Mouse (Mus musculus): ENCODE results near the gene Tfdp2.
A peak's percentile ranks its signal among the peaks of the same experiment; 100 is the strongest.
"Not testable (repeated sequence)": the region's sequence is repeated elsewhere in the genome, so short reads cannot be mapped to it uniquely, and the experiment has no call there.

The Tfdp2 gene

DNA sequence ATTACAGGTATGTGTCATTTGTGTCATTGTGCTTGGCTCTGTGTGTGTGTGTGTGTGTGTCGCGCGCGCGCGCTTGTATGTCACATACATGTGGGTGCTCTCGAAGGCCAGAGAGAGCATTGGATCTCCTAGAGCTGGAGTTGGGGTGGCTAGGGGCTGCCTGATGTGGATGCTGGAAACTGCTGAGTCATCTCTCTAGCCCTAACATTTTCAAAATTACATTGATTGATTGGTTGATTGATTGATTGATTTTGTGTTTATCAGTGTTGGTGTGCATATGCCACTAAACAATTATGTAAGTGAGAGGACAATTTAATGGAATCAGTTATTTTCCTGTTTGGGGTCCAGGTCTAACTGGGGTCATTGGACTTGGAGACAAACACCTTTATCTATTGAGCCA is 96.1 kb downstream of the Tfdp2 start:
- DNase-seq (ENCODE audit: extremely low read depth, low read depth, low spot score), result no peak

DNA sequence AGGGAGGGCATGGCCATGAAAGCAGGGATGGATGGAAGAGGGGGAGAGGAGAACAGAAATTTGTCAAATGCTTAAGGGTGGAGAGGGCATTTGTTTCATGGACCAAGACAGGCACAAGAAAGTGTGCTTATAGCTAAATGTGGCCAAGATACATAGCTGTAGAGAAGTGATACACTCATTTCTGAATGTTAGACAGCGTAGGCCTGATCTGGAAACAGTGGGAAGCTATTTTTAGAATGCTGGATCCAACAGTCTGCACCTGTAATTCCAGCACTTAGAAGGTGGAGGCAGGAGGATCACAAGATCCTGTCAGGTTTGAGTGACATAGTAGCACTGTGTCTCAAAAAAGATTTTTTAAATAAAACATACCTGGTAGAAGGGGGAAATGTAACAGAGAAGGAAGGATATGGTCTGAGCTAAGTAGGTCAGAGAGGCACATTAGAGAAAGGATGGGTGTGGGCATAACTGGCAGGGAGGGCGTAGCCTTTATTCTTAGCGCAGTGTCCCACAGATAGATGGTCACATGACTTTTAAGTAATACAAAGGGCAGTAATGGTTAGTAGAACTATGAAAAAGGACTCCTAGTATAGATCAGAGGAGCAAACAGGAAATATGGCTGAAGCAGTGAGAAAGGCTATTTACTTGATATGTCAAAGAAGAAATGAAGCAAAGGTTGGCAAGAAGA is 103.4 kb downstream of the Tfdp2 start:
- DNase-seq (ENCODE audit: extremely low read depth, low read depth, low spot score), result no peak

DNA sequence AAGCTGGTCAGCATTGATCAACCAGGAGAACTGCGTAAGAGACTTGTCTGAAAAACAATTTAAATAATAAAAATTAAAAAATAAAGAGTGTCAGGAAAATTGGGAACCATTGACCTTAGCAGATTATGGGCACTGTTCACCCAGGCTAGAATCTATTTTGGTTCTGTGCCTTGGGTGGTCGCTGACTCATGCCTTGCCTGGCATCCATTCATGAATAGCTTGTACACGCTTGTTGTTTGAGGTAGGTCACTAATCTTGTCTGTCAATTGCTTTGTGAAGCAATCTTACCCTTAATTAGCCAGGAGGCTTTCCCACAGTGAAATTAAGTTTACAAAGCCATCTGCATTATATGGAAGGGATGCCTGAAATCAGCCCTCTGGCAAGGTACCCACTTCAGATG is 112.7 kb downstream of the Tfdp2 start:
- DNase-seq (ENCODE audit: extremely low read depth, low read depth, low spot score), result no peak

DNA sequence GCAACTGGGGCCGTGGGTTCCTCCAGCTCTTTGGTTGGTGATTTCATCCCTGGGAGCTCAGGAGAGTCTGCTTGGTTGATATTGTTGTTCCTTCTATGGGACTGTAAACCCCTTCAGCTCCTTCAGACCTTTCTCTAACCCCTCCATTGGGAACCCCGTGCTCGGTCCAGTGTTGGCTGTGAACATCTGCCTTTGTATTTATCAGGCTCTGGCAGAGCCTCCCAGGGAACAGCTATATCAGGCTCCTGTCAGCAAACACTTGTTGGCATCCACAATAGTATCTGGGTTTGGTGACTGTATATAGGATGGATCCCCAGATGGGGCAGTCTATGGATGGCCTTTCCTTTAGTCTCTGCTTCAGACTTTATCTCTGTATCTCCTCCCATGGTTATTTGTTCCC is 116.0 kb downstream of the Tfdp2 start:
- no peak for DNase-seq (ENCODE audit: extremely low read depth, low read depth, low spot score)

DNA sequence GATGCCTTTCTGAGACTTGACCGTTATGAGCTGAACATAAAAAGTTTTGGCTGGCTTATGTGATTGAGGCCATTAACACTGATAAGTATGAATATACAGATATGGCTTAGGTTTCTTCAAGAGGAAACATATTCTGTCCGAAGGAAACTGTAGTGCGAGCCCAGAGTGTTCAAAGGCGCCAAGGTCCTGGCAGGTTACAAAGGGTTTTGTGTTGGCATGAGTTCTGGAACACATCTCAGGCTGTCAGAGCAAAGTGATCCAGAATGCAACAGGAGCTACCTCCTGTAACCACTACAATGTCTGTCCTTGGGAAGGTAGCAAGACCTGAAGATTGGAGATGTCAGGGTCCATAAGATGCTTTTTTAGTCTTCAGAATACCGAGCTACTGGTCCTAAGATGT is 123.3 kb downstream of the Tfdp2 start:
- no peak for DNase-seq (ENCODE audit: extremely low read depth, low read depth, low spot score)

DNA sequence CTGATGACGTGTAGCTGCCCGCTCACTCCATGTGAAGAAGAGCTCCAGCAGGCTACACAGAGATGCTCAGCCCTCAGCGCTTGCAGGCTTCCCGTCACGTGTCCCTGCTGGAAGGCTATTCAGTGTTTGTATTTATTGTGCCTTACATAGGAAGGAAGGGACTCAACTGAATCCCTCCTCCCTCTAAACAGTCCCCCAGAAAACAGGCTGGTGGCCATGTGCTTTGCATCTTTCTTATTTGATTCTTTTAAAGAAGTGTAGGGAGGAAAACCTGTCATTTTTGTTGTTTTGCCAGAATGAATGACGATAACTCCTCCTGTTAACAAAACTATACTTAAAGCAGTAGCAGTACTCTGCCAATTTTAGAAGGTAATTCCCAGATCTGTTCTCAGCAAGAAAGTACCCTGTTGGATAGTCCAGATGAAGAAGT is 124.5 kb downstream of the Tfdp2 start:
- DNase-seq (ENCODE audit: extremely low read depth, low read depth, low spot score), result no peak

DNA sequence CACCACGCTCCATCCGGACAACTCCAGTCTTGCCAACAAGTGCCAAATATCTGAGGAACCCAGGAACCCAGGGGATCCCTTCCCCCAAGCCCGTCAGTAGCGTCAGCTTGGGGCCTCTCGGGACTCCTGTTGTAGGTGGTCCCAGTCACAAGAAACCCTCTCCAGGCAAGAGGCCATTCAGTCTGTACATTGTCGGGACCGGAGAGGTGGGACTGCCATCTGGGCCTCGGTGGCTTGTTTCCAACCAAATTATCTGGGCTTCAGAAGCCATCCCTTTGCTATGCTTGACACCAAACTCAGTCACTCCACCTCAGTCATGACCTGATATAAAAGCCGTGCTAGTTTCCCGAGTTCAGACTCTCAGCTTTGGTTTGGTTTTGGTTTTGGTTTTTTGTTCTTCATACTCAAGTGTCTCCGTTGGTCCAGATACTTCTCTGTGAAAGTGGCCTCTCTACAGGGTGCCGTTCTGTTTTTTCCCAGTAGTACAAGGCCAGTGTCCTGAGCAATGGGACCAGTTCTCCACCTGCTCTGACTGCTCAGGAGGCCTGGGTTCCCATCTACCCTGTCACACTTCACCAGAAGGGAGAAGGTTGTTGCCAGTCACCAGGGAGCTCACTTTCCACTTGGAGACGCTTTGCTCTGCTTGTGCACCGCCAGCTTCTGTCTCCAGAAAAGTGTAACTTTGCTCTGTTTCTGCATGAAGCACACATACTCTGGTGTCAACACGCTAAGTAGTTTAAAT is 126.5 kb downstream of the Tfdp2 start:
- no peak for DNase-seq (ENCODE audit: extremely low read depth, low read depth, low spot score)

DNA sequence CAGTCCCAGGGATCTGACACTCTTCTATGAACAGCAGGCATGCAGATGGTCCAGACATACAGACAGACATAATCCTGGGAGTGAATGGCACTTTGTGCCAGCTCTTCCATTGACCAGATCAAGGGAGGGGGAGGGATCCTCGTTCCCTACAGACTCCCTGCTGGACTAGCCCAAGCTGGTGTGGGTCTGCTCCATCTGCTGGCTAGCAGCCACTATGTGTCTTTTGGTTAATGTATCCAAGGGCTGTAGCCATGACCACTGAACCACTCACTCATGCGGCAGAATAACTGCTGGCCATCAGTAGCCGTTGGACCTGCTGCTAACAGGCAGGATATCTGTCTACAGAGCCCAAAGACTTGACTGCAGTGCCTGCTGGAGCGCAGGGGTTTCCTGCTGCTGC is 128.4 kb downstream of the Tfdp2 start:
- no peak for DNase-seq (ENCODE audit: extremely low read depth, low read depth, low spot score)

DNA sequence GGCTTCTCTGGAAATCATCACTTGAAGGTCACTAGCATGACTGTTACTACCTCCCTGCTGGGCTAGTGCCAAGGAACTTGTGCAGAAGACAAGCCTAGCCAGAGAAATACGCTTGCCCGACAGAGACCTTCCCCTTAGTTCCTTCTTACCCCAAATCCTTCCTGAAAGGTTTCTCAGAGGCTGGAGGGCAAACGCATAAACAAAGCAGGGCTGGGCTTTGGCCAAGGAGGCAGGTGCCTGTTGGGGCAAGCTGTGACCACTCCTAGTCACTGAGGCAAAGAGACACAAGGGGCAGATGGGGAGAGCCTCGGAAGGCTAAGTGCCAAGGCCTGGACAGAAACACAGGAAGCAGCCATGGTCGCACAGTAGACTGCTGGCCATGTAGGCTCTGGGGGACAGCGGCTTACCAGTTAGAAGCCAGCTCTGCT is 130.4 kb downstream of the Tfdp2 start:
- peak; percentile 84 for DNase-seq (ENCODE audit: extremely low read depth, low read depth, low spot score)

DNA sequence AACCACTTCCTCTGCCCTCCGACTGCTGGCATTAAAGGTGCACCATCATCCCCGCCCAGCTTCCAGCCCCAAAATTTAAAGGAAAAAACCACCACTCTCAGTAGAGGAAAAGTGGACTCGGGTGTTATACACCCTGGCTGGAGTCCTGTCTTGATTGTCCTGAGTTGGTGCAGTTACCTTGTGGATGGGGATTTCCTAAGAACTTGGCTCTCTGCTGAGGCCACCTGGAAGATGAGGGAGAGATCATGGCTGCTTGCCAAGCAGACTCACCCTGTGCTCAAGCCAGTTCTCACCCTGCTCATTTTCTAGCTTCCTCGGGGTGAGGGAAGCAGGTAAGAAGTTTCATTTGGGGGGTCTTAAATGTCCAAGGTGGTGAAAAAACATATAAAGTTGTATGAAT is 132.2 kb downstream of the Tfdp2 start:
- peak; percentile 78 for DNase-seq (ENCODE audit: extremely low read depth, low read depth, low spot score)

DNA sequence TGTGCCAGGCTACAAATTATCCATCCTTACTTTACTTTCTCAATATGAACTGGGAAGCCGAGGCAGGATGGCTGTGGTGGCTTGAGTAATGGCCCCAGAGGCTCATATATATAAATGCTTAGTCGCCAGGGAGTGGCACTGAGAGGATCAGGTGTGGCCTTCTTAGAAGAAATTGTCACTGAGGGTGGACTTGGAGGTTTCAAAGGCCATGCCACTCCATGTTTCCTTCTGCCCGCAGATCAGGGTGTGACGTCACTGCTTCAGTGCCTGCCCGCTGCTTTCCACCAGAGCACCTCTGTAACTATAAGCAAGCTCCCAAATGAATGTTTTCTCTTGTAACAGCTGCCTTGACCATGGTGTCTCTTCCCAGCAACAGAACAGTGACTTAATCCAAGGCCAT is 135.1 kb downstream of the Tfdp2 start:
- DNase-seq (ENCODE audit: extremely low read depth, low read depth, low spot score), result no peak

DNA sequence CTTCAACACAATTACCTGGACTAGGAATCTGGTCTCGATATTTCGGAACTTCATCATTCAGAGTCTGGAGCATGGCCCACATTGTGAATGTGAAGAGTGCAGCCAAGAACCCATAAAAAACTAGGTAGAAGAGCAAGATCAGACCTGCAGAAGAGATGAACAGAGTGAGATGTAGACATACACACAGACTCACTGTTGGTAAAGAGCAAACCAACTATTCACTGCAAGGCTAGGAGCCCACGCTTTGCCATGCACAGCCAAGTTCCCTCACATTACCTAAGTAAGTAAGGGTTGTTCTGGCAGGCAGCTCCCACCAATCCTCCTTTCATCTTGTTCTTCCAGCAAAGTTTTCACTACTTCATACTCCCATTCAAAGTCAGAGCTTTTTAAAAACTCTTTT is 149.7 kb downstream of the Tfdp2 start:
- peak; percentile 98 for DNase-seq (ENCODE audit: extremely low read depth, low read depth, low spot score)

DNA sequence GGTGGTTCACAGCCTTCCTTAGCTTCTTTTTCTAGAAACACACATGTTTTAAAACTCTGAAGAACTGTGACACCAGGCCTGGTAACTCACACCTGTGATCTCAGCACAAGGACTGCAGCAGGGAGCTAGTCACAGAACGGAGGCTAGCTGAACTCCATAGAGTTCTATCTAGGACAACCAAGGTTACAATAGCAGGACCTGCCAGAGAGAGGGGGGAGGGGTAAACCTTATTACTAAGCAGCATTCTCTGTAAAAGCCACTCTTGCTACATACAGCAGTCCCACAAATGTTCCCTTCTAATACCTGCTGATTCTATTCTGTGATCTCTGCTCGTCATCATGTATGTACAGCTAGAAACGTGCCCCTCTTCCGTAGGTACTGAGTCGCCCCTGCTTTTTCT is 152.8 kb downstream of the Tfdp2 start:
- DNase-seq (ENCODE audit: extremely low read depth, low read depth, low spot score), result no peak

DNA sequence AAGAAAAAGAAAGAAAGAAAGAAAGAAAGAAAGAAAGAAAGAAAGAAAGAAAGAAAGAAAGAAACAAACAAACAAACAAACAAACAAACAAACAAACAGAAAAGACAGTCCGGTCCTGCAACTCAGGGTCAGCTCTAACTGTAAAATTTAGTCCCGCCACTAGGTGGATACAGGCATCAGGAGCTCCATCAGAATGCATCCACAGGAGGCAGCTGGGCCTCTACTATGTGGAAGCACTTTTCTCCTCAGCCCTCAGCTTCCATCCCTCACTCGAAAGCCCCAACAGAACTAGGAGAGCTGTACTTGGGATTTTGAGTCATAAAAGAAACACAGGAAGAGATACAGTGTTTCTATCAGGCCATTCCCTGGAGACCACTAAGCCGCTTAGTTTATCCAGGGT is 153.9 kb downstream of the Tfdp2 start:
- DNase-seq (ENCODE audit: extremely low read depth, low read depth, low spot score), result no peak

DNA sequence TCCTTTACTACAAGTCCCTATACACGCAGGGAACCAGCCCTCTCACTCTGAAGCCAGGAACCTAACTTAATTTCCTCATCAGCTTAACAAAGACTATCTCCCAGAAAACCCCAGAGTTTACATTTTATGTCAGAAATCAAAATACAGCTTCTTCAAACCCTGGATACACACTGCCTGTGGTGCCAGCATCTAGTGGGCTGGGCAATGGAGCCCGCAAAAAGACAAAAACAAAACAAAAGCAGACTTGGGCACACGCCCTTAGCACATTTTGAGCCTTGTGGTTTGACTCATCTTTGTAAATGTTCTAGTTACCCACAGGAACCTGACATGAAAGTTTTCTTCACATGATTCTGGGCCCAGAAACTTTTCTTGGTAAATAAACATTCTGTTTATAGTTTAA is 154.4 kb downstream of the Tfdp2 start:
- no peak for DNase-seq (ENCODE audit: extremely low read depth, low read depth, low spot score)

DNA sequence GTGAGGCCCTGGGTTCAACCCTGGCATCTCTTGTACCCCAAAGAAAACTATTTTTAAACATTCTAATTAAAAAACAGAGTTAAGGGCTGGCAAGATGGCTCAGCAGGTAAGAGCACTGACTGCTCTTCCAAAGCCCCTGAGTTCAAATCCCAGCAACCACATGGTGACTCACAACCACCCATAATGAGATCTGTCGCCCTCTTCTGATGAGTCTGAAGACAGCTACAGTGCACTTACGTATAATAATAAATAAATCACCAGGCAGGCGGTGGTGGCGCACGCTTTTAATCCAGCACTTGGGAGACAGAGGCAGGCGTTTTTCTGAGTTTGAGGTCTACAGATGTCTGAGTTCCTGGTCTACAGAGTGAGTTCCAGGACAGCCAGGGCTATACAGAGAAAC is 155.7 kb downstream of the Tfdp2 start:
- not testable (repeated sequence) for DNase-seq (ENCODE audit: extremely low read depth, low read depth, low spot score)

DNA sequence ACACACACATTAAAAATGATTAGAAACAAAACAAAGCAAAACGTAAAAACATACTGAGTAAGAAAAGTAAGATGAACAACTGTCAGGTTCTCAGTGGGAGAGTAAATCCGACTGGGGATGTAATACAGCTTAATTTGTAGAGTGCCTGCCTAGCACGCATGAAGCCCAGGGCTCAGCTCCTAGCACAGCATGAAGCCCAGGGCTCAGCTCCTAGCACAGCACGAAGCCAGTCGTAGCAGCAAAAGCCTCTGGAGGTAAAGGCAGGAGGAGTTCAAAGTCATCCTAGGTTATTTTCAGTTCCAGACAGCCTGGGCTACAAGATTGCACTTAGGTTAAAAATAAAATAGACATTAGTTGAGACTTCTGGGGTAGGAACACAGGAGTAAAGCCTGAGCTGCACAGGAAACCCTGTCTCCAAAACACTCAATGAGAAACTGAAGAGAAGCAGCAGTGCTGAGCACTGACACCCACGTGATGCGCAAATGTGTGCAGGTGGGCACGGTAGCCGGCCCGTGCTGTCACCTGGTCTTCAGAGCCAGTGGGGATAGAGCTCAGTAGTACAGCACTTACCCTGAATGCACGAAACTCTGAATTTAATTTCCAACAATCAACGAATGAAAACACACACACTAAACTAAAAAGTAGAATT is 157.2 kb downstream of the Tfdp2 start:
- no peak for DNase-seq (ENCODE audit: extremely low read depth, low read depth, low spot score)

DNA sequence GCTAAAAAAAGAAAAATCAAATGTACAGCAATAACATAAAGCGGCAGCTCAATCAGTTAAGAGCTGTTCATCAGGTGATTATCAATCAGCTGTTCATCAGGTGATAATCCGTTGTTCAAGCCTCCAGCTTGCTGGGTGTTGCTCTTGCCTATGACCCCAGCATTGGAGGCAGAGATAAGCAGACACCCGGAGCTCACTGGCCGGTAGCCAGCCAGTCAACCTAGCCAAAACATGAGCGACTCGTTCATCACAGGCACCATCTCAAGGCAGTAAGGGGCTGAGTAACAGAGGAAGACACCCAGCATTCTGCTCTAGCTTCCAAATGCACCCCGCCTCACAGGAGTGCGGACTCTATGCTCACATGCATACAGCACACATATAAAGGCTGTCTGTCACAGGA is 157.7 kb downstream of the Tfdp2 start:
- no peak for DNase-seq (ENCODE audit: extremely low read depth, low read depth, low spot score)

DNA sequence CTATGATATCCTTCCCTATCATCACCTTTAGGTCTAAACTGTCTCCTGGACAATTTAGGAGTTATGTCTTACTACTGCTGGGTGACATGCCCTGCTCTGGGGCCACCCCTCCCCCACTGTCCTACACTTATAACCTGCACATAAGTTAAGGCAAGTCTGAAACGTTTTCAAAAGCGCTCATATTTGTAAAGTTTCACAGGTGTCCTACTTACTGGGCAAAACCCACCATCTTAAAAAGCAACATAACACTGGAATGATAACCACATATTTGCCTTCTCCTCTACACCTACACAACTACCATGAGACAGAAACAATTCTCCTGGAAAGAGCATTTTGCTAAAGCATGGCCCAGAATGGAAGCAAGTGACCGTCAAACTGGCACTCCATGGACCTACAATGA is 164.0 kb downstream of the Tfdp2 start:
- no peak for DNase-seq (ENCODE audit: extremely low read depth, low read depth, low spot score)

DNA sequence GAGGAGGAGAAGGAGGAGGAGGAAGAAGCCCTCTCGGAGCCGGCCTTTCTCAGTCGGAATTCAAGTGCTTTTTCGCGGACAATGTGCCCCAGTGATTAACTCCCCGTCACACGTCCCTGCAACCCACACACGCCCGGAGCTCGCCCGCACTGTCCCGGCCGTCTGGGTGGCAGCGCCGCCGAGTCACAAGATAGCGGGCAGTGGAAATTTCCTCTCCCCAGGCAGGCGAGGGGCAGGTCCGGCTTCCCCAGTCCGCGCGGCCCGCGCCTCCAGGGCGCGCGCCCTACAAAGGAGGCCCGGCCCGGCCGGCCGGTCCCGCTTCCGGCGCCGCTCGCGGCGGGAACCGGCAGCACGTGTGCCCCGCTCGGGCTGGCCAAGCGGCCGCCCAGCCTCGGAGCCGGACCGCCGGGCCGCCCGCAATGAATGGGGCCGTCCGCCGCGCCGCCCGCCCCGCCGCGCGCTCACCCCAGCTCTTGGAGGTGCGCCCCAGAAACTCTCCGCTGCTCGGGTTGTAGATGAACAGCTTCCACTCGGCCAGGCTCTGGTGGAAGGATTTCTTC is 167.6 kb downstream of the Tfdp2 start:
- DNase-seq (ENCODE audit: extremely low read depth, low read depth, low spot score), result no peak

DNA sequence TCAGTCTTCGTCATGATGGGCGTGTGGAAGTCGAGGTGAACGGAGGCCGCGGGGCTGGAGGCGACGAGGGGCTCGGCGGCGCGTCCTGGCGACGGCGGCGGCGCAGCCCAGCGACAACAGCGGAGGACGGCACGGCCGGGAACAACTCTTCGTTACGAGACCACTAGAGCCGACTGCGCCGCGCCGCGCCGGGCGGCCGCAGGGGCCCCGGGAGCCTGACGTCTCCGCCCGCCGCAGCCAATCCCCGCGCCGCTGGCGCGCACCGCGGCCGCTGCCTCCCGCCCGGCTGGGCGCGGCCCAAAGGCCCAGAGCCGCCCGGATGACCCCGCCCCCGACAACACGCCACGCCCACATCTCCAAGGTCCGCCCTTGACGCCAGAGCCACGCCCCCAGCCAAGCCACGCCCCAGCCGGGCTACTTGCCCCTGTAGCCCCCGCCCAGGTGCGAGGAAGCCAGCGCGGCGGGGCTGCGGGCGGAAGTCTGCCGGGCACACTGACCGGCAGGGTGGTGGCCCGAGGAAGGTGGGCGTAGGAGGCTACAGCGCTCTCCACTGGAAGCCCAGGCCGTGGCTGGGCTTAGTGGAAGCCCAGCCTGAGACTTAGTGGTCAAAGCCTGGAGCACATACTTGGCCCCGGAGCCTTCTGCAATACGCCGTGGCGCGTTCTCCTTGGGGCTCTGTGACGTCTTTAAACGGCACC is 168.2 kb downstream of the Tfdp2 start, which contains the start of gene Atp1b3:
TSS of gene Atp1b3 (minus strand) at position 302 of the 698 bp plus-strand sequence.
- DNase-seq (ENCODE audit: extremely low read depth, low read depth, low spot score), result no peak
